Mouse (Mus musculus) liver, embryonic 14.5 days (tissue): ENCODE measurements around the gene Dnajb13.

Source experiments
- CTCF ChIP-seq: IDR thresholded peaks from 2 replicates; pipeline ENCODE4 v1.5.1; 2016; ENCODE audit warnings: antibody characterized with exemption, low read depth, control low read depth
- EP300 ChIP-seq: IDR thresholded peaks from 2 replicates; pipeline ENCODE4 v1.6.1; 2016; ENCODE audit warnings: antibody characterized with exemption, low read depth

DNA sequence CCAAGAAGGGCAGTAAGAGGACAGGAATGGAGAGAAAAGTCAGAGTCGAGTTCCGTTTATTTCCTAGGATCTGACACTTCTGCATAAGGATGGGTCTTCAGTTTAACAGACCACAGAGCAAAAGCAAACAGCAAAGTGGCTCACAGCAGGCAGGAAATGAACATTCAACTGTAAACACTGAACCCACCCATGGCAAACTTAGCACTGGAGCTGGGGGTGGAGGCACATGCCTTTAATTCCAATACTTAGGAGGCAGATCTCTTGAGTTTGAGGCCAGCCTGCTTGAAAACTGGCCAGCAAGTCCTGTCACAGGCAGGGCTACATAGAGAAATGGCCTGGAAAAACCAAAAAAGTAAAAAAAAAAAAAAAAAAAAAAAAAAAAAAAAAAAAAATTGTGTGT is 18.7 kb upstream of the Dnajb13 start:
- TF ChIP-seq CTCF: no peak
- TF ChIP-seq EP300: no peak
